8 mouse cellular contexts compared by ENCODE assay signal in the genomic region with DNA sequence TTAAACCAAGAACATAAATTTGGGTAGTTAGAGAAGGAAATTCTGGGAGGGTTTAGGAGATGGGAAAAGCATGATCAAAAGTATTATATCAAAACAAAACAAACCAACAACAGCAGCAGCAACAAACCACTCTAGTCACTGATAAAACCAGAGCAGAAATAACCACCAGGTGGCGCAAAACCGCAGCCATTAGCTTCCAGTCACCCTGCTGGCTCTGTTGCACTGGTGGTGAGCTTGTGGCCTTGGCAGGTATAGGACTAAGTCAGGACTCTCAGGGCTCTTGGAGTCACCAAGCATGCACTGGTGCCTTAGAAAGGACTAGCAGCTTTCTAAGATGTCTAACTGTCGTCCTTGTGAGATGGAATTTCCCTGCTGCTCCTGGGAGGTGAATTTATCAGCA.
A peak's percentile ranks its signal among the peaks of the same experiment; 100 is the strongest.
DNase-seq lines count a peak whose midpoint lies in the region; ATAC-seq and TF ChIP-seq lines count a peak whose summit lies in the region.

No protein-coding gene starts in this region.

- no peaks in the 10 kb centered on the region for H3K27me3 ChIP-seq in heart, postnatal 0 days (ENCODE audit: control insufficient read depth, insufficient read depth, low read length)
- no peaks in the 10 kb centered on the region for H3K27me3 ChIP-seq in heart, embryonic 12.5 days (replicated peaks)
- H3K27me3 ChIP-seq in Patski: no peaks in the 10 kb centered on the region
- no peaks in the 10 kb centered on the region for H3K27me3 ChIP-seq in midbrain, embryonic 10.5 days (ENCODE audit: low read depth, poor library complexity, severe bottlenecking)

- H3K9ac ChIP-seq in heart, postnatal 0 days (replicated peaks; ENCODE audit: low read depth, low read length): no peak overlapping the region
- H3K9ac ChIP-seq in heart, embryonic 12.5 days: no peak overlapping the region

- no peak overlapping the region for H3K4me2 ChIP-seq in heart, postnatal 0 days (ENCODE audit: low read depth, low read length)
- no peak overlapping the region for H3K4me2 ChIP-seq in heart, embryonic 12.5 days

- H3K4me3 ChIP-seq in heart, postnatal 0 days (ENCODE audit: low read depth, low read length): no peak overlapping the region
- no peak overlapping the region for H3K4me3 ChIP-seq in heart, embryonic 12.5 days
- H3K4me3 ChIP-seq in midbrain, embryonic 10.5 days: no peak overlapping the region

- CTCF ChIA-PET in Patski (lab: Charles Lee): no interaction called here

- TF ChIP-seq CTCF in heart, postnatal 0 days (IDR thresholded peaks at IDR 0.05; ENCODE audit: low read depth): peak; percentile 78
- TF ChIP-seq CTCF in Patski (IDR thresholded peaks at IDR 0.05): peak; percentile 32

- no peaks in the 10 kb centered on the region for H3K36me3 ChIP-seq in heart, postnatal 0 days (replicated peaks; ENCODE audit: control insufficient read depth, insufficient read depth, low read length)
- no peaks in the 10 kb centered on the region for H3K36me3 ChIP-seq in heart, embryonic 12.5 days
- H3K36me3 ChIP-seq in midbrain, embryonic 10.5 days: no peaks in the 10 kb centered on the region

- H3K9me3 ChIP-seq in heart, postnatal 0 days (replicated peaks; ENCODE audit: control insufficient read depth, low read length): no peaks in the 10 kb centered on the region
- H3K9me3 ChIP-seq in heart, embryonic 12.5 days (replicated peaks): no peaks in the 10 kb centered on the region
- H3K9me3 ChIP-seq in midbrain, embryonic 10.5 days (replicated peaks): no peaks in the 10 kb centered on the region

- no peak overlapping the region for H3K27ac ChIP-seq in heart, postnatal 0 days (ENCODE audit: low read depth)
- no peak overlapping the region for H3K27ac ChIP-seq in heart, embryonic 12.5 days (ENCODE audit: poor library complexity, severe bottlenecking)
- H3K27ac ChIP-seq in midbrain, embryonic 10.5 days (replicated peaks): no peak overlapping the region

- no peak for TF ChIP-seq EP300 in heart, postnatal 0 days (IDR thresholded peaks at IDR 0.05; ENCODE audit: low read depth)

- WGBS in heart, postnatal 0 days: 17% methylated on average over 3 of the region's 3 CpGs
- 14% methylated on average over 3 of the region's 3 CpGs for WGBS in heart, embryonic 12.5 days
- 12% methylated on average over 3 of the region's 3 CpGs for WGBS in midbrain, embryonic 10.5 days

- POLR2A ChIA-PET in Patski (lab: Charles Lee): no interaction called here

- no peak for ATAC-seq in heart, postnatal 0 days (ENCODE audit: insufficient read depth, low read depth)
- no peak for ATAC-seq in heart, embryonic 12.5 days (ENCODE audit: insufficient number of reproducible peaks, low FRiP score)
- ATAC-seq in Patski: no peak
- peak; percentile 58 for ATAC-seq in granulocyte monocyte progenitor cell, adult 5-6 weeks (replicated peaks; ENCODE audit: poor library complexity, severe bottlenecking)

- no peaks in the 10 kb centered on the region for H3K4me1 ChIP-seq in heart, postnatal 0 days (ENCODE audit: control insufficient read depth, insufficient read depth)
- H3K4me1 ChIP-seq in heart, embryonic 12.5 days (replicated peaks): no peaks in the 10 kb centered on the region
- no peaks in the 10 kb centered on the region for H3K4me1 ChIP-seq in midbrain, embryonic 10.5 days

- in situ Hi-C loops in Patski (cut with MboI; ENCODE audit: low pct_unique_long_range_greater_than_20kb): loop anchor here (5.0 kb wide), 1 partner anchor 601 kb away; a partner anchor contains a TSS

- peak; percentile 47 for DNase-seq in heart, postnatal 0 days (ENCODE audit: low spot score)
- no peak for DNase-seq in Patski (ENCODE audit: low read depth, low spot score)
- DNase-seq in cerebellum, postnatal 36 days: peak; percentile 73 to 79
- peak; percentile 47 to 84 for DNase-seq in layer of hippocampus, postnatal 25 days (ENCODE audit: extremely low spot score in 1 of 2, low spot score in 1 of 2)
- DNase-seq in midbrain, embryonic 10.5 days (ENCODE audit: low spot score): peak; percentile 53
- DNase-seq in skeletal muscle tissue, adult 2 months (ENCODE audit: low read depth, low spot score): peak; percentile 28
